Mouse (Mus musculus) MEL-GATA-1-ER (cell line): Measurements from ENCODE around the gene Grid2.
A peak's percentile ranks its signal among the peaks of the same experiment; 100 is the strongest.

Experiments used
- DNase-seq: peaks from one replicate; pipeline ENCODE4 v3.0.0-alpha.2; 2012; ENCODE audit warnings: low read depth; ENCODE audit errors: extremely low read depth

The Grid2 gene

GRCm38 (mm10) chr6:64598144-64598561, 1342.5 kb downstream of the Grid2 start:
- DNase-seq, result no peak

GRCm38 (mm10) chr6:64605753-64606152, 1350.1 kb downstream of the Grid2 start:
- no peak for DNase-seq

GRCm38 (mm10) chr6:64607041-64607440, 1351.4 kb downstream of the Grid2 start:
- no peak for DNase-seq

- DNase-seq, result no peak
These were observed 1352.3 kb downstream of the Grid2 start for GRCm38 (mm10) chr6:64607942-64608341.

GRCm38 (mm10) chr6:64616843-64617242, 1361.2 kb downstream of the Grid2 start:
- no peak for DNase-seq

GRCm38 (mm10) chr6:64617417-64618135, 1361.9 kb downstream of the Grid2 start:
- no peak for DNase-seq

GRCm38 (mm10) chr6:64623404-64623803, 1367.7 kb downstream of the Grid2 start:
- DNase-seq, result no peak

GRCm38 (mm10) chr6:64647661-64648060, 1392.0 kb downstream of the Grid2 start:
- DNase-seq, result no peak

- no peak for DNase-seq
These were observed 1392.5 kb downstream of the Grid2 start for GRCm38 (mm10) chr6:64648196-64648595.

GRCm38 (mm10) chr6:64649296-64650226, 1393.9 kb downstream of the Grid2 start:
- DNase-seq, result peak; percentile 2

- DNase-seq, result no peak
These were observed 1395.1 kb downstream of the Grid2 start for GRCm38 (mm10) chr6:64650765-64651164.

GRCm38 (mm10) chr6:64671010-64671409, 1415.3 kb downstream of the Grid2 start:
- DNase-seq, result no peak

- DNase-seq, result no peak
These were observed 1423.1 kb downstream of the Grid2 start for GRCm38 (mm10) chr6:64678815-64679214.

GRCm38 (mm10) chr6:64683974-64684373, 1428.3 kb downstream of the Grid2 start:
- peak; percentile 3 for DNase-seq

GRCm38 (mm10) chr6:64684973-64685372, 1429.3 kb downstream of the Grid2 start:
- no peak for DNase-seq

- no peak for DNase-seq
These were observed 1432.7 kb downstream of the Grid2 start for GRCm38 (mm10) chr6:64688181-64688944.

- no peak for DNase-seq
These were observed 1439.0 kb downstream of the Grid2 start for GRCm38 (mm10) chr6:64694688-64695087.

GRCm38 (mm10) chr6:64703659-64704058, 1448.0 kb downstream of the Grid2 start:
- no peak for DNase-seq

GRCm38 (mm10) chr6:64727751-64728403, 1472.2 kb downstream of the Grid2 start:
- DNase-seq, result no peak

- no peak for DNase-seq
These were observed 1473.0 kb downstream of the Grid2 start, which contains the start of gene Atoh1 for GRCm38 (mm10) chr6:64728499-64729198. Atoh1 (plus strand) TSS chr6:64729125.
